Comparison of ENCODE assay signal across 9 mouse cellular contexts in genomic region chr11:97556569-97557408, GRCm38 (mm10). TPM values are rescaled to one million over a fixed set of nuclear protein-coding genes. Genes with fewer than 3 reads are reported as not detected.
DNase-seq lines count a peak whose midpoint lies in the region; ATAC-seq and TF ChIP-seq lines count a peak whose summit lies in the region.
"Had no signal": no experiment of that assay in that cellular context is flagged by ENCODE, and none has a peak within 500 bp of the region (broad histone marks: within the 10 kb centered on the region; RNA-seq: fewer than 3 reads in every experiment).

No protein-coding gene starts in this region.

- WGBS in forebrain, embryonic 10.5 days, result 9% methylated on average over 7 of the region's 7 CpGs
- 13% methylated on average over 7 of the region's 7 CpGs for WGBS in forebrain, embryonic 15.5 days
- WGBS in midbrain, embryonic 12.5 days, result 11% methylated on average over 7 of the region's 7 CpGs

- H3K4me1 ChIP-seq in forebrain, embryonic 10.5 days, result peaks cover 86% of the 10 kb centered on the region
- H3K4me1 ChIP-seq in forebrain, embryonic 15.5 days, result peaks cover 73% of the 10 kb centered on the region
- H3K4me1 ChIP-seq in MEL (ENCODE audit: control insufficient read depth in 1 of 2, insufficient read depth in 2 of 2, low read length in 2 of 2), result peaks cover 0 to 10% of the 10 kb centered on the region in 2 experiments; a peak in 1 of 4 replicates
- peaks cover 82% of the 10 kb centered on the region for H3K4me1 ChIP-seq in midbrain, embryonic 12.5 days

- H3K36me3 ChIP-seq in forebrain, embryonic 10.5 days (replicated peaks), result no peaks in the 10 kb centered on the region
- no peaks in the 10 kb centered on the region for H3K36me3 ChIP-seq in forebrain, embryonic 15.5 days
- no peaks in the 10 kb centered on the region for H3K36me3 ChIP-seq in MEL (ENCODE audit: control insufficient read depth in 1 of 2, insufficient read depth in 2 of 2, low read length in 2 of 2)
- no peaks in the 10 kb centered on the region for H3K36me3 ChIP-seq in midbrain, embryonic 12.5 days

- H3K9ac ChIP-seq in forebrain, embryonic 15.5 days (replicated peaks), result no peak overlapping the region
- H3K9ac ChIP-seq in MEL (ENCODE audit: control insufficient read depth, low read depth, low read length, poor library complexity, severe bottlenecking), result no peak overlapping the region
- peak overlapping the region; percentile 28; the same call in 1 of the 2 replicates for H3K9ac ChIP-seq in midbrain, embryonic 12.5 days (replicated peaks)

- H3K79me2 ChIP-seq in MEL (ENCODE audit: control insufficient read depth, insufficient read depth, low read length, poor library complexity), result no peaks in the 10 kb centered on the region

- intact Hi-C loops in gastrocnemius, postnatal 36 days (cut with DNase I), result loop anchor here (2.0 kb wide), 2 partner anchors 26 to 68 kb away; no protein-coding TSS in a partner anchor

- peak overlapping the region; percentile 67 for H3K27ac ChIP-seq in forebrain, embryonic 10.5 days
- no peak overlapping the region for H3K27ac ChIP-seq in forebrain, embryonic 15.5 days (replicated peaks)
- H3K27ac ChIP-seq in MEL (ENCODE audit: control insufficient read depth, low read depth, low read length), result no peak overlapping the region
- H3K27ac ChIP-seq in midbrain, embryonic 12.5 days (replicated peaks), result peak overlapping the region; percentile 64

- no peaks in the 10 kb centered on the region for H3K9me3 ChIP-seq in forebrain, embryonic 10.5 days
- H3K9me3 ChIP-seq in forebrain, embryonic 15.5 days, result no peaks in the 10 kb centered on the region
- H3K9me3 ChIP-seq in MEL (replicated peaks; ENCODE audit: insufficient read depth, low read length), result no peaks in the 10 kb centered on the region
- H3K9me3 ChIP-seq in midbrain, embryonic 12.5 days, result no peaks in the 10 kb centered on the region

- peak; percentile 67 for TF ChIP-seq RAD21 in MEL (IDR thresholded peaks at IDR 0.05; ENCODE audit: low read depth, low read length)

- no peak for ATAC-seq in forebrain, embryonic 15.5 days (replicated peaks)
- ATAC-seq in midbrain, embryonic 12.5 days (ENCODE audit: low FRiP score, low read depth), result no peak

- no peak for TF ChIP-seq POLR2A in MEL (IDR thresholded peaks at IDR 0.05; ENCODE audit: control insufficient read depth in 1 of 2, insufficient read depth in 1 of 2, low read depth in 1 of 2, low read length in 2 of 2, poor library complexity in 1 of 2)

- H3K27me3 ChIP-seq in forebrain, embryonic 10.5 days (ENCODE audit: poor library complexity, severe bottlenecking), result peaks cover 83% of the 10 kb centered on the region
- H3K27me3 ChIP-seq in forebrain, embryonic 15.5 days, result no peaks in the 10 kb centered on the region
- H3K27me3 ChIP-seq in MEL (ENCODE audit: control insufficient read depth in 1 of 2, insufficient read depth in 2 of 2, low read length in 2 of 2), result peaks cover 14 to 19% of the 10 kb centered on the region in 2 experiments
- peaks cover 47% of the 10 kb centered on the region for H3K27me3 ChIP-seq in midbrain, embryonic 12.5 days

- peak; percentile 71 to 97 (median 90) for TF ChIP-seq CTCF in MEL (IDR thresholded peaks at IDR 0.05 in 2 of 3, conservative IDR thresholded peaks at IDR 0.05 in 1 of 3; ENCODE audit: control insufficient read depth in 1 of 3, insufficient read depth in 1 of 3, low read depth in 2 of 3, low read length in 3 of 3, poor library complexity in 1 of 3, severe bottlenecking in 1 of 3)

- H3K4me3 ChIP-seq in forebrain, embryonic 10.5 days, result no peak overlapping the region
- H3K4me3 ChIP-seq in forebrain, embryonic 15.5 days, result no peak overlapping the region
- H3K4me3 ChIP-seq in MEL (ENCODE audit: control insufficient read depth in 1 of 2, insufficient read depth in 1 of 2, low read depth in 2 of 2, low read length in 2 of 2), result no peak overlapping the region
- no peak overlapping the region for H3K4me3 ChIP-seq in midbrain, embryonic 12.5 days

- TF ChIP-seq EP300 in MEL (IDR thresholded peaks at IDR 0.05; ENCODE audit: low read depth in 1 of 2, low read length in 2 of 2), result no peak

- no peak overlapping the region for H3K4me2 ChIP-seq in forebrain, embryonic 15.5 days (replicated peaks)
- H3K4me2 ChIP-seq in midbrain, embryonic 12.5 days (replicated peaks), result no peak overlapping the region

- peak; percentile 60 for DNase-seq in forebrain, embryonic 10.5 days (ENCODE audit: extremely low spot score, low spot score)
- DNase-seq in MEL (ENCODE audit: low read depth, low spot score), result peak; percentile 80
- DNase-seq in cerebellum, postnatal 25 days, result peak; percentile 88 to 94
- peak; percentile 46 to 54 for DNase-seq in gastrocnemius, postnatal 36 days
- DNase-seq in layer of hippocampus, postnatal 14 days (ENCODE audit: low spot score in 2 of 2), result peak; percentile 76 to 84
- DNase-seq in testis, postnatal 10 days (ENCODE audit: low spot score), result peak; percentile 84

TF ChIP-seq in MEL, 35 proteins besides CTCF, POLR2A, EP300 and RAD21 (continues in another document):
- no peak for TF ChIP-seq TBP (IDR thresholded peaks at IDR 0.05; ENCODE audit: low read depth, low read length)
- no peak for TF ChIP-seq MYC (IDR thresholded peaks at IDR 0.05; ENCODE audit: low read depth, low read length)
- TF ChIP-seq ZNF384 (IDR thresholded peaks at IDR 0.05; ENCODE audit: low read depth, low read length), result no peak
- TF ChIP-seq POLR2AphosphoS5 (IDR thresholded peaks at IDR 0.05; ENCODE audit: borderline replicate concordance, low read depth, low read length), result no peak
- no peak for TF ChIP-seq TAL1 (IDR thresholded peaks at IDR 0.05; ENCODE audit: low read length)
- no peak for TF ChIP-seq USF2 (IDR thresholded peaks at IDR 0.05; ENCODE audit: borderline replicate concordance in 1 of 2, insufficient read depth in 1 of 2, low read depth in 1 of 2, low read length in 2 of 2)
- TF ChIP-seq KAT2A (conservative IDR thresholded peaks at IDR 0.05; ENCODE audit: low read depth, low read length), result no peak
- no peak for TF ChIP-seq TCF12 (IDR thresholded peaks at IDR 0.05; ENCODE audit: low read depth, low read length)
- TF ChIP-seq POLR2AphosphoS2 (IDR thresholded peaks at IDR 0.05; ENCODE audit: low read length), result no peak
- TF ChIP-seq HCFC1 (IDR thresholded peaks at IDR 0.05; ENCODE audit: low read depth, low read length), result 0 out of 2 replicates have a peak, but pooled peaks have one; percentile 23
- no peak for TF ChIP-seq MAFK (IDR thresholded peaks at IDR 0.05; ENCODE audit: borderline replicate concordance, low read depth, low read length)
- TF ChIP-seq GABPA (IDR thresholded peaks at IDR 0.05; ENCODE audit: low read depth, low read length), result no peak
- TF ChIP-seq CHD2 (IDR thresholded peaks at IDR 0.05; ENCODE audit: low read length), result peak; percentile 78
- TF ChIP-seq ELF1 (IDR thresholded peaks at IDR 0.05; ENCODE audit: low read depth, low read length), result no peak
- TF ChIP-seq CHD1 (IDR thresholded peaks at IDR 0.05; ENCODE audit: low read depth, low read length), result no peak
- no peak for TF ChIP-seq ZMIZ1 (IDR thresholded peaks at IDR 0.05; ENCODE audit: low read depth, low read length)
- TF ChIP-seq GATA1 (IDR thresholded peaks at IDR 0.05; ENCODE audit: low read depth, low read length), result no peak
- 0 out of 2 replicates have a peak, but pooled peaks have one; percentile 34 for TF ChIP-seq SIN3A (IDR thresholded peaks at IDR 0.05; ENCODE audit: low read length)
- no peak for TF ChIP-seq USF1 (IDR thresholded peaks at IDR 0.05; ENCODE audit: low read depth, low read length)
- no peak for TF ChIP-seq MEF2A (IDR thresholded peaks at IDR 0.05; ENCODE audit: extremely low read depth, insufficient replicate concordance, low read depth, low read length, poor library complexity, severe bottlenecking)
- TF ChIP-seq MAZ (IDR thresholded peaks at IDR 0.05; ENCODE audit: low read depth, low read length), result peak; percentile 80; the same call in 1 of the 2 replicates
- TF ChIP-seq JUND (IDR thresholded peaks at IDR 0.05; ENCODE audit: low read depth, low read length), result no peak
- TF ChIP-seq E2F4 (IDR thresholded peaks at IDR 0.05; ENCODE audit: borderline replicate concordance, low read depth, low read length), result no peak
- TF ChIP-seq BHLHE40 (IDR thresholded peaks at IDR 0.05; ENCODE audit: borderline replicate concordance, low read depth, low read length), result peak; percentile 71
- no peak for TF ChIP-seq RCOR1 (IDR thresholded peaks at IDR 0.05; ENCODE audit: low read depth, low read length)
- TF ChIP-seq NELFE (IDR thresholded peaks at IDR 0.05; ENCODE audit: low read depth, low read length), result no peak
- TF ChIP-seq SMC3 (IDR thresholded peaks at IDR 0.05; ENCODE audit: low read depth, low read length), result peak; percentile 88
- TF ChIP-seq UBTF (IDR thresholded peaks at IDR 0.05; ENCODE audit: borderline replicate concordance, insufficient read depth, low read depth, low read length), result 0 out of 2 replicates have a peak, but pooled peaks have one; percentile 57
- TF ChIP-seq MYB (IDR thresholded peaks at IDR 0.05; ENCODE audit: low read depth, low read length), result no peak
- no peak for TF ChIP-seq MAX (IDR thresholded peaks at IDR 0.05; ENCODE audit: low read length)
- TF ChIP-seq ZC3H11A (IDR thresholded peaks at IDR 0.05; ENCODE audit: low read depth, low read length), result peak; percentile 63
- TF ChIP-seq NRF1 (IDR thresholded peaks at IDR 0.05; ENCODE audit: insufficient read depth, low read depth, low read length, poor library complexity, severe bottlenecking), result no peak

RNA-seq across cellular contexts. Expression of gene Srcin1, which starts 19.2 kb away (rescaled TPM):
- polyA plus RNA-seq in forebrain, embryonic 10.5 days (2016; fragmentation: Nextera tagmentation; extraction: Ambion mirVana), result 0.91 and 1.1 TPM in 2 replicates
- 10.8 and 11.6 TPM in 2 replicates for polyA plus RNA-seq in forebrain, embryonic 15.5 days (2015; fragmentation: Nextera tagmentation; extraction: Ambion mirVana)
- total RNA-seq in MEL (2012; rRNA removed), result 0.03 and 0.04 TPM in 2 replicates
- under 1 TPM in 1 of 2 experiments, not detected in 1; 0.10 TPM for polyA plus RNA-seq in MEL (2012; ENCODE audit: insufficient read depth in 1 of 2, insufficient read length in 2 of 2, low read depth in 1 of 2, low replicate concordance in 2 of 2, missing spikeins in 1 of 2)
- under 1 TPM; 0.59 to 0.72 TPM for total RNA-seq in gastrocnemius, postnatal 36 days (2021)
- total RNA-seq in layer of hippocampus, postnatal 14 days (2021), result 100 to 1,000 TPM; 309 to 331 TPM
- polyA plus RNA-seq in midbrain, embryonic 12.5 days (2016; fragmentation: Nextera tagmentation; extraction: Ambion mirVana), result 6.5 and 7.3 TPM in 2 replicates

RNA-seq across cellular contexts. Expression of gene 4933428G20Rik, which starts 56.6 kb away (rescaled TPM):
- 0.30 and 0.41 TPM in 2 replicates for polyA plus RNA-seq in forebrain, embryonic 10.5 days (2016; fragmentation: Nextera tagmentation; extraction: Ambion mirVana)
- polyA plus RNA-seq in forebrain, embryonic 15.5 days (2015; fragmentation: Nextera tagmentation; extraction: Ambion mirVana), result 1.0 and 1.1 TPM in 2 replicates
- not detected in 2 replicates for total RNA-seq in MEL (2012; rRNA removed)
- under 1 TPM in 1 of 2 experiments, not detected in 1; 0.15 TPM for polyA plus RNA-seq in MEL (2012; ENCODE audit: insufficient read depth in 1 of 2, insufficient read length in 2 of 2, low read depth in 1 of 2, low replicate concordance in 2 of 2, missing spikeins in 1 of 2)
- total RNA-seq in gastrocnemius, postnatal 36 days (2021), result not detected
- total RNA-seq in layer of hippocampus, postnatal 14 days (2021), result not detected
- polyA plus RNA-seq in midbrain, embryonic 12.5 days (2016; fragmentation: Nextera tagmentation; extraction: Ambion mirVana), result 0.77 and 0.84 TPM in 2 replicates
- total RNA-seq: layer of hippocampus, adult 18-20 months had no signal

Comparison
In these comparisons a context has a peak if more than half of its experiments do, and no peak if none do; other contexts are left out.
1. H3K27ac ChIP-seq: peak in forebrain, embryonic 10.5 days (single experiment) and midbrain, embryonic 12.5 days (single experiment); none in forebrain, embryonic 15.5 days (single experiment) and MEL (single experiment).
2. Peak in every context shown above with its lines, with median percentiles within 50 percentile points of each other: DNase-seq.